Mouse (Mus musculus) heart, adult 9 months (tissue): Measurements from ENCODE around the gene Spsb4.
"Not testable (repeated sequence)": the region's sequence is repeated elsewhere in the genome, so short reads cannot be mapped to it uniquely, and the experiment has no call there.

Experiments
- DNase-seq, 2 experiments: peaks; one replicate each; pipeline ENCODE4 v3.0.0; 2022; ENCODE audit warnings: low spot score in 2 of 2

The Spsb4 gene

DNA sequence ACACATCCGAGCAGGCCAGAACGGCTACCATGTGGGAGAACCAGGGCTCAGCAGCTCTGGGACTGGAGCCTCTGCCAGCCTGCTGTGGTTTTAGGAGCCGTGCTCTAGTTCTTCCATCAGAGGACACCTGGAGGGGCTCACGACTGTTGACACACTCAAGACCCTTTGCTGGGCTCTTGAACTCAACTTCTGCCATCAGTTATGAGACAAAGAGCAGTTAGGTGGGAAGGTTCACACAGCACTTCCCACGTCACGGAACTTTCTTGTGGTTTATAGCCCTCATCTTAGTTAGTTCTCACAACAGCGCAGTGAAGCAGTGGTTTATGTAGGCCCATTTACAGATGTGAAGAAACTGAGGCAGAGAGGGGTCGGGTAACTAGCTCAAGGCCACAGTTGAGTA is 65.2 kb downstream of the Spsb4 start:
- no peak for DNase-seq

DNA sequence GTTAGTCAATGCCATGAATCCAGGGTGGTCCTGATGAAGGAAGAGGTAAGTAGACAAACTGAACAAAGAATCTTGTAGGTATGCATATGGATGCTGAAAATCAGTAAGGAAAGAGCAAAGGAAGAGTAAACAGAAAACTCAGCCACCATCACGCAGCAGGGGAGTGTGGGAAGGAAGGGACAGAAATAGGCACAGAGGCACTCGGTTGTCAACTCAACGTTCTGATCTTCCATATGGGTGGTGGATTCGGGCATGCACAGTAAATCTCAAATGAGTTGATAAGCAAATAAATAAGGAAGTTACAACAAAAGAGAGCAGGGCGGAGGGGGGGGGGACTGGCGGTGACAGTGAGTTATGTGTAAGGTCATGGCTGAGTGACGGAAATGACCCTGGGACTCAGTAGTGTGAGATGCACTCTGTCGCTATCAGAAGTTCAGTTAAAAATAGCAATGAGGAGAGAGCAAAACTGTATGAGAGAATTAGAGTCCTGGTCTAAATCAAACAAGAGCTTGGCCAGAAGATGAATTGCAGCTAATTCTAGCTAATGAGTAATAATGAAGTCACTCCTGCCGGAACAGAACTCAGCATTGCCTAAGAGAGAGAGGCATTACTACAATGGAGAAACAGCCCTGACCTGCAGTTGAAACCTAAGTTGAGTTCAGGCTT is 66.2 kb downstream of the Spsb4 start:
- DNase-seq = peak; percentile 39 to 50

GRCm38 (mm10) chr9:96949551-96949950 is 69.1 kb downstream of the Spsb4 start:
- DNase-seq = no peak

- DNase-seq = no peak
Measured at GRCm38 (mm10) chr9:96948546-96948945, 70.1 kb downstream of the Spsb4 start.

- DNase-seq = no peak
Measured at GRCm38 (mm10) chr9:96947171-96947570, 71.5 kb downstream of the Spsb4 start.

- DNase-seq = no peak
Measured at GRCm38 (mm10) chr9:96944517-96944916, 74.1 kb downstream of the Spsb4 start.

DNA sequence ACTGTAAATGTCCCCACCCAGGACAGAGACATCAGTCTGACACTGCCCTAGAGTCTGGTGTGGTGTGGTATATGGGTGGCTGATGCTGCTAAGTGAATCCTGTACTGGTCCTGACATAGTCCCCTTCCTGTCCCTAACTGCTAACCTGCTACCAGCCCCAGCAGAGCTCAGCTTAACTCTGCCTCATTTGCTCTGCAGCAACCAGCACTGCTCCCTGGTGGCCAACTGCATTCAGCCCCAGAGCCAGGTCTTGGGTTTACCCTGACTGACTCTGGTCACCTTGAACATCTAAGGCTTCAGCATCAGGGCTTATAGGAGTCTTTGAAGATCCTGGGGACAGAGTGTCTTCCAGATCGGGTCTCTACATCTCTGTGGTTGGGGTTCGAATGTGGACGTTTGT is 75.7 kb downstream of the Spsb4 start:
- DNase-seq = no peak

DNA sequence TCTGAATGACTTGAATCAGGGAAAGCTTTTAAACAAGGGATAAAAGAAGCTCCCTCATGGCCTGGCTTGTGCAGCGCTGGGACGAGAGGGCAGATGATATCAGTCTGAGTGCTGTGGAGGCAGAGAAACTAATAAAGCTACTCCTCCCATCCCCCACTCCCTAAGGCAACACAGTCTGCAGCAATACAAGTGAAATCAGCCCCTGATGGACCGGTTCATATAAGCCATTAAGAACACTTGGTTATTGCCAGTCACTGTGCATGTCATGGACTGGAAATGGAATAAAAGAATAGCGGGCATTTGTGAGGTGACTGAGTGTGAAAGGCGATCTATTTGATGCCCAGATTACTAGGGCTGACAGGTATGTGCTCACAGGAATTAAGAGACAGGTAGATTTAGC is 79.8 kb downstream of the Spsb4 start:
- no peak for DNase-seq

DNA sequence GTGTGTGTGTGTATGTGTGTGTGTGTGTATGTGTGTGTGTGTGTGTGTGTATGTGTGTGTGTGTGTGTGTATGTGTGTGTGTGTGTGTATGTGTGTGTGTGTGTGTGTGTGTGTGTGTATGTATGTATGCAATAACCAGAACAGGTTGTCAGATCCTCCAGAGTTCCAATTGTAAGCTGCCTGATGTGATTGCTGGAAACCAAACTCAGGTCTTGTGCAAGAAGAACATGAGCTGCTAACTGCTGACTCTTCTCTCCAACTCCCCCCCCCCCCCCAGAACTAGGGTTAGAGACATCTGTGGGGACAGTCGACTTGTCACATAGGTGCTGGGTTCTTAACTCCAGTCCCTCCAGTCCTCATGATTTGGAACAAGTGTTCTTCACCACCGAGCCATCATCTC is 82.2 kb downstream of the Spsb4 start:
- not testable (repeated sequence) for DNase-seq

- DNase-seq = no peak
Measured at GRCm38 (mm10) chr9:96935556-96936300, 82.9 kb downstream of the Spsb4 start.

DNA sequence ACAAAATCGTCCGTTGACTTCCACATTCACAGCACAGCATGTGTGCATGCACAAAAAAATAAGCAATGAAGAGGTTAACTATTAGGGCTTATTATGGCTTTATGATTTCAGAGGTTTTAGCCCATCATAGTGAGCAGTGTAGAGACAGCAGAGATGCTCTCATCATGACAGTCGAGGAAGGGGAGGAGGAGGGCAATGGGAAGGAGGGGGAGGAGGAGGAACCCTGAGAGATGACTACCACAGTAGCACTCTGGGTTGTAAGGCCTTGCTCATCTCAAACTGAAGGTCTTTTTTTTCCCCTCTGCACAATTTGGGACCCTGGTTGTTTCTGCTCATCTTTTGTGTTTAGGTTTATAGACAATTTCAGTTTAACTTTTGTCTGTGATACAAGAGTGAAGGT is 83.8 kb downstream of the Spsb4 start:
- no peak for DNase-seq

- no peak for DNase-seq
Measured at GRCm38 (mm10) chr9:96932751-96933150, 85.9 kb downstream of the Spsb4 start.

DNA sequence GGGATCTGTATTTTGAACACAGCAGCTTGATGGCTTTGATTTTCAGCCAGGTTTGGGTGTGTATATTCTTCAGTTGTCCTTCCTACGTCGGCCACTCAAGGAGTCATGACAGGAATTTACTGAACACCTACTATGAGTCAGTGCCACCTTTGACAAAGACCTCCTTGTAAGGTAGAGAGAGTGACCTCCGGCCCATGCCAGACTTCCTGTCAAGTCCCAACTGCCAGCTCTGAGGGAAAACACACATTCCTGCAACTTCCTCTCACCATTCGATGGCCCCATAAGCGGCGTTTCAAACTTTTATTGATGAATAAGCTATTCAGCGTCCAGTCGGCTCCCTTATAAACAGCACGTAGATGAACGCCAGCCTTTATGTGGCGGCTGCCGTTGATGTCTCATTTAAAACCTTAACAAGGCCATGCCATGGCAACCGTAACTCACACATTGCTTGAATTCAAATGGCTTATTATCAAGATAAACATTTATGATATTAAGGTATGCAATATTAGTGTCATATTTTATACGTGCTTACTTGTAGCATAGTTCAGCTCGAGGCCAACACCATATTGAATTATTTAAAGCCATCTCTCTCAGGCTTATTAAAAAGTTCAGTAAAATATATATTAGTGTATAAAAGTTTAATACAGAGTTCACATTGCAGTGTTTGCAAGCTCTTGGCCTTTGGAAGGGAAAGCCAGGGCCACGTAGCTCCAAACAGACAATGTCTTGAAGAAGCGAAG is 94.9 kb downstream of the Spsb4 start:
- DNase-seq = no peak

- no peak for DNase-seq
Measured at GRCm38 (mm10) chr9:96923119-96923518, 95.5 kb downstream of the Spsb4 start.

GRCm38 (mm10) chr9:96916620-96917538 is 101.8 kb downstream of the Spsb4 start:
- peak; percentile 68 to 91 for DNase-seq

DNA sequence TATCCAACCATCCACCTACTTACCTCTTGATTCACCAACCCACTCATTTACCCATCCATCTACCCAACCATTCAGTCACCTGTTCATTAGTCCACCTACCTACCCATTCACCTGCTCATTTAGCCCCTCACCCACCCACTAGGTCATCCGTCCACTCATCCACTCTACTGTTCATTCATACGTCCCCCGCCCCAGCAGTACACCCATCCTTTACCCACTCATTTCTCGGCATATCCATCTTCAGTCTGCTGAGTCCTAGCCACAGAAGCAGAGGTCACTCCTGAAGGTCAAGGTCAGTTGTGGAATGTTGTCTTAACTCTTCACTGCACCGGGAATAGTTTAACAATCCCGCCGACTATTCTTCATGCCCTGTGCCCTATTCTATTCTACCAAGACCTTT is 102.6 kb downstream of the Spsb4 start:
- DNase-seq = no peak

DNA sequence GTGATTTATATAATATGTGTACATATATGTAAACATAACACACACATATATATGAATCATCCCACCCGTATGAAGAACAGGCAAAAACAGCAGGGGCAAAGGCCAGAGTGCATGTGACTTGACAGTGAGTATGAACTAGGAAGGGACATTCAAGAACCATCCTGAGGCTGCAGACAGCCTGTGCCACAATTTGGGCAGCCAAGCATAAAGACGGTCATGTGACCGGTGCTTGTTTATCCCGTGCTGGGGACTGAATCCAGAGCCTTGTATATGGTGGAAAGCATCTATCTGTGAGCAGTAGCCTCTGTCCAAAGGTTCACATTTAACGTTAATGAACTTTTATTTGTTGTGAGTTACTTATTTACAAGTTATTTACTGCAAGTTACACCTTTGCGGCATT is 103.8 kb downstream of the Spsb4 start:
- DNase-seq = no peak

DNA sequence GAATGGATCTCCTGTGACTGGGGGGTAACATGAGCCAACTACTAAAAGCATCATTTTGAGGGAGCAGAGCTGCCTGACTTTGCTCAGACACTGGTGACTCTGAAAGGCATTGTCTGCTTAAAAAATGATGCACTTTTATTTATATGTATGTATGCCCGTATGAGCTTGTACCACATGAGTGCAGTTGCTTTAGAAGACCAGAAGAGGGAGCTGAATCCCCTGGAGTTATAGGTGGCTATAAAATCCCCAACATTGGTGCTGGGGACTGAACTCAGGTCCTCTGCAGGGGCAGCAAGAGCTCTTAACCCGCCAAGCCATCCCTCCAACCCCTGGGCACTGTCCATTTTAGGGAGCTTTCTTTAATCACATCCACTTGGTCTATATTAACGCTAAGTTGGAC is 104.6 kb downstream of the Spsb4 start:
- DNase-seq = no peak

DNA sequence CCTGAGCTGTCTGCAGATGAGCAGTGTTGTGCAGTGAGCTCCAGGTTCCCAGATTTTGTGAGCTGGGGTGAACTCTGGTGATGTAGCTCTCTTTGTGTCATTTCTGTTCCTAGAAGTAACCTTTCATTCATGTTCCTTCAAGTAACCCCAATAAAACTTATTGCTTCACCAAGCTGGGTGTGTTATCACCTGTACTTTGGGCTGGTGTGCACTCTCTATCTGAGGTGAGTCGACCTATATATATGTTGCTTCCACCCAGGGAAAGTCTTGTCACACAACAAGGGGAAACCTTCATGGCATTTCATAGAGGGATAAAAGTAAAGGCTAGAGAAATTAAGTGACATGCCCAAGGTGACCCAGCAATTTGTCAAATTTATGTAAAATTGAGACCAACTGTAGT is 109.1 kb downstream of the Spsb4 start:
- no peak for DNase-seq

- DNase-seq = no peak
Measured at GRCm38 (mm10) chr9:96908737-96909136, 109.9 kb downstream of the Spsb4 start.
